Mouse (Mus musculus) liver, embryonic 16.5 days (tissue): ENCODE results near the gene Slc25a17. TPM values are rescaled to one million over a fixed set of nuclear protein-coding genes. Genes with fewer than 3 reads are reported as not detected.

Experiments used
- ATAC-seq: fragments of 200-750 bp; cut with Nextera tagmentation; 2 replicates; pipeline ENCODE4 v1.8.0; 2017; ENCODE audit warnings: low read depth, mild to moderate bottlenecking, moderate number of reproducible peaks, moderate library complexity
- H3K27ac ChIP-seq: fragments of 300-500 bp; sonication (generic); 2 replicates; pipeline ENCODE4 v1.5.1; 2014; ENCODE audit warnings: mild to moderate bottlenecking, low read length
- H3K27me3 ChIP-seq: fragments of 300-500 bp; sonication (generic); 2 replicates; pipeline ENCODE4 v1.6.1; 2014; ENCODE audit warnings: low read depth, low read length, mixed read lengths; ENCODE audit not compliant: control insufficient read depth, insufficient read depth
- H3K36me3 ChIP-seq: fragments of 300-500 bp; sonication (generic); 2 replicates; pipeline ENCODE4 v1.6.1; 2014; ENCODE audit warnings: mild to moderate bottlenecking; ENCODE audit not compliant: control insufficient read depth, insufficient read depth
- H3K4me1 ChIP-seq: fragments of 300-500 bp; sonication (generic); 2 replicates; pipeline ENCODE4 v1.6.1; 2014; ENCODE audit warnings: low read depth, low read length, mixed read lengths; ENCODE audit not compliant: control insufficient read depth
- H3K4me2 ChIP-seq: fragments of 300-500 bp; sonication (generic); 2 replicates; pipeline ENCODE4 v1.6.1; 2014; ENCODE audit warnings: low read depth, low read length, mixed read lengths
- H3K4me3 ChIP-seq: fragments of 300-500 bp; sonication (generic); 2 replicates; pipeline ENCODE4 v1.5.1; 2014; ENCODE audit warnings: low read depth, mild to moderate bottlenecking, low read length
- H3K9ac ChIP-seq: fragments of 300-500 bp; sonication (generic); 2 replicates; pipeline ENCODE4 v1.6.1; 2014; ENCODE audit warnings: low read depth, low read length
- H3K9me3 ChIP-seq: fragments of 300-500 bp; sonication (generic); replicated peaks from 2 replicates; pipeline ENCODE4 v1.6.1; 2016; ENCODE audit warnings: low read length; ENCODE audit not compliant: control insufficient read depth
- WGBS: fragments of 180-500 bp; shearing (Covaris S2); extraction: QIAGEN DNeasy Blood & Tissue Kit; methylation state at CpG from one replicate; pipeline ENCODE4 v1.1.7; 2014; ENCODE audit not compliant: insufficient replicate concordance; 5-methylcytosine and 5-hydroxymethylcytosine counted together
- polyA plus RNA-seq: library from polyadenylated mRNA; unstranded; fragments of >200 nt; fragmentation: Nextera tagmentation; extraction: Ambion mirVana; gene quantifications from 2 replicates; pipeline ENCODE4 v1.2.1, GENCODE M21; 2015

Gene Slc25a17
- polyA plus RNA-seq, 1 experiment from 2014 or later: 36.2 TPM

GRCm38 (mm10) chr15:81290230-81290629 is 70.4 kb downstream of the Slc25a17 start:
- Histone ChIP-seq H3K27ac (no peak overlapping the region), H3K9me3 (no peaks in the 10 kb centered on the region), H3K36me3 (no peaks in the 10 kb centered on the region), H3K9ac (no peak overlapping the region), H3K27me3 (no peaks in the 10 kb centered on the region), H3K4me2 (no peak overlapping the region), H3K4me3 (no peak overlapping the region), H3K4me1 (no peaks in the 10 kb centered on the region)
- no peak for ATAC-seq
- WGBS: 78% methylated on average over 4 of the region's 4 CpGs

GRCm38 (mm10) chr15:81284121-81284734 is 76.4 kb downstream of the Slc25a17 start:
- Histone ChIP-seq H3K27ac (no peak overlapping the region), H3K9me3 (no peaks in the 10 kb centered on the region), H3K4me1 (no peaks in the 10 kb centered on the region), H3K4me3 (no peak overlapping the region), H3K36me3 (no peaks in the 10 kb centered on the region), H3K27me3 (no peaks in the 10 kb centered on the region), H3K4me2 (no peak overlapping the region), H3K9ac (no peak overlapping the region)
- 62% methylated on average over 9 of the region's 9 CpGs for WGBS
- no peak for ATAC-seq

- H3K9ac ChIP-seq: no peak overlapping the region
- H3K9me3 ChIP-seq: no peaks in the 10 kb centered on the region
- WGBS: 80% methylated on average over 6 of the region's 6 CpGs
- H3K4me1 ChIP-seq: no peaks in the 10 kb centered on the region
- no peak overlapping the region for H3K27ac ChIP-seq
- no peak for ATAC-seq
- no peaks in the 10 kb centered on the region for H3K27me3 ChIP-seq
- no peak overlapping the region for H3K4me2 ChIP-seq
- no peaks in the 10 kb centered on the region for H3K36me3 ChIP-seq
- H3K4me3 ChIP-seq: no peak overlapping the region
Measured at GRCm38 (mm10) chr15:81278699-81279098, 81.9 kb downstream of the Slc25a17 start.

GRCm38 (mm10) chr15:81277928-81278327 is 82.7 kb downstream of the Slc25a17 start:
- no peaks in the 10 kb centered on the region for H3K9me3 ChIP-seq
- no peak overlapping the region for H3K9ac ChIP-seq
- H3K27me3 ChIP-seq: no peaks in the 10 kb centered on the region
- no peaks in the 10 kb centered on the region for H3K36me3 ChIP-seq
- H3K27ac ChIP-seq: no peak overlapping the region
- 48% methylated on average over 11 of the region's 11 CpGs for WGBS
- no peak for ATAC-seq
- H3K4me3 ChIP-seq: no peak overlapping the region
- no peaks in the 10 kb centered on the region for H3K4me1 ChIP-seq
- no peak overlapping the region for H3K4me2 ChIP-seq

- Histone ChIP-seq H3K4me2 (no peak overlapping the region), H3K4me1 (no peaks in the 10 kb centered on the region), H3K9ac (no peak overlapping the region), H3K27me3 (no peaks in the 10 kb centered on the region), H3K27ac (no peak overlapping the region), H3K4me3 (no peak overlapping the region), H3K9me3 (no peaks in the 10 kb centered on the region), H3K36me3 (no peaks in the 10 kb centered on the region)
- ATAC-seq: no peak
- 34% methylated on average over 2 of the region's 2 CpGs for WGBS
Measured at GRCm38 (mm10) chr15:81273361-81273760, 87.3 kb downstream of the Slc25a17 start.

GRCm38 (mm10) chr15:81272305-81273053 is 88.1 kb downstream of the Slc25a17 start:
- Histone ChIP-seq H3K4me1 (no peaks in the 10 kb centered on the region), H3K9me3 (no peaks in the 10 kb centered on the region), H3K9ac (no peak overlapping the region), H3K4me3 (no peak overlapping the region), H3K27me3 (no peaks in the 10 kb centered on the region), H3K36me3 (no peaks in the 10 kb centered on the region), H3K27ac (no peak overlapping the region), H3K4me2 (no peak overlapping the region)
- ATAC-seq: no peak
- WGBS: 26% methylated on average over 13 of the region's 13 CpGs

Other genes with a start within 250 kb of the Slc25a17 start
- 5.4 and 6.1 TPM in 2 replicates for gene Mrtfa, start 170.1 kb downstream of the Slc25a17 start, polyA plus RNA-seq
- 0.19 TPM in 1 of 2 replicates, not detected in the other for gene Mchr1, start 125.3 kb downstream of the Slc25a17 start, polyA plus RNA-seq
- 59.2 and 59.4 TPM in 2 replicates for gene St13, start 39.3 kb upstream of the Slc25a17 start, polyA plus RNA-seq
- 5.9 and 6.6 TPM in 2 replicates for gene Xpnpep3, start 39.3 kb upstream of the Slc25a17 start, polyA plus RNA-seq
- 0.39 and 0.77 TPM in 2 replicates for gene Dnajb7, start 47.5 kb upstream of the Slc25a17 start, polyA plus RNA-seq
- gene Rbx1, start 105.5 kb upstream of the Slc25a17 start, polyA plus RNA-seq: 189 and 239 TPM in 2 replicates
- gene Ep300, start 224.5 kb upstream of the Slc25a17 start, polyA plus RNA-seq: 5.8 and 7.3 TPM in 2 replicates